Mouse (Mus musculus) thymus, postnatal 36 days (tissue): ENCODE results near the gene Galns.

Experiments used
- DNase-seq, 2 experiments: peaks; one replicate each; pipeline ENCODE4 v3.0.0; 2022; ENCODE audit warnings: mixed read lengths in 2 of 2

Galns gene

GRCm38 (mm10) chr8:122531312-122531711 lies 80.0 kb downstream of the Galns start:
- DNase-seq, result no peak

GRCm38 (mm10) chr8:122529159-122529558 lies 82.1 kb downstream of the Galns start:
- no peak for DNase-seq
